Mouse (Mus musculus) embryonic facial prominence, embryonic 10.5 days (tissue): Measurements from ENCODE around the gene Rasl10a. TPM values are rescaled to one million over a fixed set of nuclear protein-coding genes. Genes with fewer than 3 reads are reported as not detected.

Experiments
- DNase-seq: peaks from one replicate; pipeline ENCODE4 v3.0.0-alpha.2; 2017; ENCODE audit warnings: low spot score
- H3K27ac ChIP-seq: fragments of 300-500 bp; sonication (generic); replicated peaks from 2 replicates; pipeline ENCODE4 v1.5.1; 2016; ENCODE audit warnings: mild to moderate bottlenecking
- H3K27me3 ChIP-seq: fragments of 300-500 bp; sonication (generic); replicated peaks from 2 replicates; pipeline ENCODE4 v1.6.1; 2016; ENCODE audit warnings: low read depth, mild to moderate bottlenecking; ENCODE audit not compliant: poor library complexity, severe bottlenecking
- H3K36me3 ChIP-seq: fragments of 300-500 bp; sonication (generic); replicated peaks from 2 replicates; pipeline ENCODE4 v1.6.1; 2016; ENCODE audit warnings: mild to moderate bottlenecking, moderate library complexity
- H3K4me1 ChIP-seq: fragments of 300-500 bp; sonication (generic); 2 replicates; pipeline ENCODE4 v1.6.1; 2016
- H3K4me3 ChIP-seq: fragments of 300-500 bp; sonication (generic); 2 replicates; pipeline ENCODE4 v1.5.1; 2016; ENCODE audit warnings: mild to moderate bottlenecking, moderate library complexity
- H3K9me3 ChIP-seq: fragments of 300-500 bp; sonication (generic); 2 replicates; pipeline ENCODE4 v1.6.1; 2016; ENCODE audit warnings: mild to moderate bottlenecking
- WGBS: fragments of 180-500 bp; shearing (Covaris S2); methylation state at CpG from one replicate; pipeline ENCODE4 v1.1.7; 2016; 5-methylcytosine and 5-hydroxymethylcytosine counted together
- polyA plus RNA-seq: library from polyadenylated mRNA; unstranded; fragments of >200 nt; fragmentation: Nextera tagmentation; extraction: Ambion mirVana; gene quantifications from 2 replicates; pipeline ENCODE4 v1.2.1, GENCODE M21; 2016

The Rasl10a gene
- polyA plus RNA-seq, 1 experiment from 2014 or later: 0.56 TPM

DNA sequence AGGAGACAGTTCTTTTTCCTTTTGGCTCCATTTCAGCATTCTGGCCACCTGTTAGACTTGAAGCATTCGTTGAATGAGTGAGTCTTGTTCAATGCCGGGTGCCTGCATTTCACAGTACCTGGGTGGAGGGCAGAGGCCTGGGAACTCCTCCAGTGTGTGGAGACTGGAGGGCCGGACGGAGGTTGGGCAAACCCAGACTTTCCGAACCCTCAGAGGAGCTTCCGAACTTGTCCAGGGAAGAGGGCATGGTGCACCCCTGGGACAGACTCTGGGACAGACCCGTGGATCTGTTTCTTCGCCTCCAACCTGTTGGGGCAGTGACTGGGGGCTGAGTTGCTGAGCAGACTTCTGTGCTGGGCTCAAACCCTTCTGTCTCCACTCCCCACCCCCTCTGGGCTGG, 864 bp upstream of the Rasl10a start:
- Histone ChIP-seq H3K4me1 (peaks cover 67% of the 10 kb centered on the region), H3K4me3 (no peak overlapping the region; the same call in 1 of the 2 replicates), H3K9me3 (no peaks in the 10 kb centered on the region), H3K27ac (no peak overlapping the region), H3K27me3 (peaks cover 81% of the 10 kb centered on the region), H3K36me3 (peaks cover 5% of the 10 kb centered on the region; the same call in 1 of the 2 replicates)
- WGBS: 50% methylated on average over 8 of the region's 8 CpGs
- DNase-seq: no peak

DNA sequence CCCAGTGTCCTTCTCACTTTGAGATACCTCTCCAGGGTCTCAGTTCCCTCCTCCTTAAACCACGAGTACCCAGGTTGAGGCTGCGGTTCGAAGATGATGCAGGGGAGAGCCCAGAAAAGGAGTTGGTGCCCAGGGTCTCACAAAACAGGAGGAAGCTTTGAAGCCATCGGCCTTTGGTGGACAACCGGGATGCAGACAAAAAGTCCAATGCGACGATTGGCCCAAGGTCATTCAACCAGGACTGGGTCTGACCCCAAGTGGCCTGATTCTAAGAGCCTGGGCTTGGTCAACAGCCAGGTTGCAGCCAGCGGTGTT, 430 bp upstream of the Rasl10a start:
- Histone ChIP-seq H3K36me3 (peaks cover 5% of the 10 kb centered on the region; the same call in 1 of the 2 replicates), H3K27ac (0 out of 2 replicates have a peak overlapping the region, but pooled peaks have one; percentile 48), H3K4me3 (peak overlapping the region; percentile 62), H3K4me1 (peaks cover 71% of the 10 kb centered on the region), H3K27me3 (peaks cover 85% of the 10 kb centered on the region), H3K9me3 (no peaks in the 10 kb centered on the region)
- 15% methylated on average over 8 of the region's 8 CpGs for WGBS
- peak; percentile 35 for DNase-seq

DNA sequence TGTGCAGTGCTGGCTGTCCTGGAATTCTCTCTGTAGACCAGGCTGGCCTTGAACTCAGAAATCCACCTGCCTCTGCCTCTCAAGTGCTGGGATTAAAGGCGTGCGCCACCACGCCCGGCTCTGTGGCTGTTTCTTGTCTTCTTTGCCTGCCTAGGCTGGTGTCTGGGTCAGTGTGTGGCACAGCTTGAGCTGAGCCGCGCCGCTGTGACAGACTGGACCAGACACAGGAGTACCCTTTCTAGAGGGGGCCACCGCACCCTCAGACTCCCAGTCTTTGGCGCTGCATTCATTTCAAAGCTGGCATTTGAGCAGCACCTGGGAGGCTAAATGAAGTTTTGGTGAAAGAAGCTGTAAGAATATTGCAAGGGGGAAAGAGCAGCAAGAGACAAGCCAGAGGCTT, 855 bp downstream of the Rasl10a start:
- peaks cover 83% of the 10 kb centered on the region for H3K4me1 ChIP-seq
- H3K27ac ChIP-seq: no peak overlapping the region
- H3K36me3 ChIP-seq: peaks cover 11% of the 10 kb centered on the region; the same call in 1 of the 2 replicates
- peaks cover 98% of the 10 kb centered on the region for H3K27me3 ChIP-seq
- no peaks in the 10 kb centered on the region for H3K9me3 ChIP-seq
- no peak for DNase-seq
- WGBS: 31% methylated on average over 9 of the region's 9 CpGs
- peak overlapping the region; percentile 62; the same call in 1 of the 2 replicates for H3K4me3 ChIP-seq

DNA sequence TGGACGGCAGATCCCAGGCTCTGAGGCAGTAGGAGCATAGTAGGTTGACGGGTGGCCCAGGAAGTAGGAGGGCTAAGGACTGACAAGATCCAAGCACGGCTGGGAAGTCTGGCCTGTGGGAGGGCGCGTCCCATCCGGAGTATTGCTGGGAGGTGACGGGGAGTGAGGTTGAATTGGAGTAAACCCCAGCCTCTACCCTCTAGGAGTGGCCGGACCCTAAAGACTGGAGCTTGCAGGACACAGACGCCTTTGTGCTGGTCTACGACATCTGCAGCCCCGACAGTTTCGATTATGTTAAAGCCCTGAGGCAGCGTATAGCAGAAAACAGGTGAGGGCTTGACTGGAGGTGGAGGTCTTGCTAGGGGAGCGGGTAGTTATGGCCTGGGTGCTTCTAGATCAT, 1.3 kb downstream of the Rasl10a start:
- Histone ChIP-seq H3K9me3 (no peaks in the 10 kb centered on the region), H3K27me3 (peaks cover 100% of the 10 kb centered on the region), H3K36me3 (peaks cover 11% of the 10 kb centered on the region; the same call in 1 of the 2 replicates), H3K4me3 (peak overlapping the region; percentile 2; the same call in 1 of the 2 replicates), H3K27ac (no peak overlapping the region), H3K4me1 (peaks cover 86% of the 10 kb centered on the region)
- peak; percentile 56 for DNase-seq
- 18% methylated on average over 14 of the region's 14 CpGs for WGBS

DNA sequence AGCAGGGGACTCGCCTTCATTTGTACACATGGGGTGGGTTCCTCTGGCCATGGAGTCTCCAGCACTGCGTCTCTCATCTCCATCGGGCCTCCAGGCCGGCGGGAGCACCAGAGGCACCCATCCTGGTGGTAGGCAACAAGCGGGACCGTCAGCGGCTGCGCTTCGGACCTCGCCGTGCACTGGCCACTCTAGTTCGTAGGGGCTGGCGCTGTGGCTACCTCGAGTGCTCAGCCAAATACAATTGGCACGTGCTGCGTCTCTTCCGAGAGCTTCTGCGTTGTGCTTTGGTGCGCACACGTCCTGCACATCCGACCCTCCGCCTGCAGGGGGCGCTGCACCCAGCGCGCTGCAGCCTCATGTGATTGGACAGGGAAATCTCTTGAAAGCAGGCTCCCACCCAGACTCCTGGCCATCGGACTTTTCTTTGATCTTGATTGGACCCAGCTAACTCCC, 1.8 kb downstream of the Rasl10a start:
- no peak overlapping the region for H3K27ac ChIP-seq
- DNase-seq: peak; percentile 72
- peaks cover 11% of the 10 kb centered on the region; the same call in 1 of the 2 replicates for H3K36me3 ChIP-seq
- 8% methylated on average over 27 of the region's 27 CpGs for WGBS
- H3K27me3 ChIP-seq: peaks cover 100% of the 10 kb centered on the region
- H3K4me3 ChIP-seq: peak overlapping the region; percentile 2; the same call in 1 of the 2 replicates
- H3K9me3 ChIP-seq: no peaks in the 10 kb centered on the region
- peaks cover 90% of the 10 kb centered on the region for H3K4me1 ChIP-seq

DNA sequence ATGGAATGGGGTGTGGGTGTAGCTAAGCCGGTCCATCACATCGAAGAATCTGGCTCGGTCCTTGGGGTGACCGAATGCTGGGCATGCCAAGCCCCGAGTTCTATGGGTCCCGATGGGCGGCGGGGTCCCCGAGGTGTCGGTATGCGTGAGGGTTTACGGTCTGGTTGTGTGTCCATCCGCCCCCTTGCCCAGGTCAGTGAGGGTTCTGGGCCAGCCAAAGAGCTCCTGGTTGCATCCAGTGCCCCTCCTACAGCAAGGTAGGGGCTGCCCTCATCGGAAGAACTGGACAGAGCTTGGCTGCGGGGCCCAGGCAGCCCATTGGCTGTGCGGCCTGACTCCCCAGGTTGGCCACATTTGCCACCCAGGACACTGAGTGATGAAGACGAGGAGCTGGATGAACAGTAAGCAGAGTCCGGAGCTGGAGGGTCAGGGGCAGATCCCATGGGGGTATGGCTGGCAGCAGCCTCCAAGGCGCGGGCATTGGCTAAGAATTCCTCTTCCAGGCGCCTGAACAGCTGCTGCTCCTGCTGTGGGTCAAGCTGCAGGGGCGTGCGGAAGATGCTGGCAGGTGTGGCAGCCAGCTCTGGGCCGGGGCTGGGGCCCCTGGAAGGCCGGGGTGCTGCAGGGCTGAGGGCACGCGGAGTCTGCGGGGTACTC, 3.0 kb downstream of the Rasl10a start:
- DNase-seq: peak; percentile 51
- Histone ChIP-seq H3K4me3 (peak overlapping the region; percentile 58), H3K27ac (peak overlapping the region; percentile 67; the same call in 1 of the 2 replicates), H3K4me1 (peaks cover 87% of the 10 kb centered on the region), H3K9me3 (no peaks in the 10 kb centered on the region), H3K27me3 (peaks cover 92% of the 10 kb centered on the region), H3K36me3 (peaks cover 11% of the 10 kb centered on the region; the same call in 1 of the 2 replicates)
- WGBS: 47% methylated on average over 28 of the region's 28 CpGs

DNA sequence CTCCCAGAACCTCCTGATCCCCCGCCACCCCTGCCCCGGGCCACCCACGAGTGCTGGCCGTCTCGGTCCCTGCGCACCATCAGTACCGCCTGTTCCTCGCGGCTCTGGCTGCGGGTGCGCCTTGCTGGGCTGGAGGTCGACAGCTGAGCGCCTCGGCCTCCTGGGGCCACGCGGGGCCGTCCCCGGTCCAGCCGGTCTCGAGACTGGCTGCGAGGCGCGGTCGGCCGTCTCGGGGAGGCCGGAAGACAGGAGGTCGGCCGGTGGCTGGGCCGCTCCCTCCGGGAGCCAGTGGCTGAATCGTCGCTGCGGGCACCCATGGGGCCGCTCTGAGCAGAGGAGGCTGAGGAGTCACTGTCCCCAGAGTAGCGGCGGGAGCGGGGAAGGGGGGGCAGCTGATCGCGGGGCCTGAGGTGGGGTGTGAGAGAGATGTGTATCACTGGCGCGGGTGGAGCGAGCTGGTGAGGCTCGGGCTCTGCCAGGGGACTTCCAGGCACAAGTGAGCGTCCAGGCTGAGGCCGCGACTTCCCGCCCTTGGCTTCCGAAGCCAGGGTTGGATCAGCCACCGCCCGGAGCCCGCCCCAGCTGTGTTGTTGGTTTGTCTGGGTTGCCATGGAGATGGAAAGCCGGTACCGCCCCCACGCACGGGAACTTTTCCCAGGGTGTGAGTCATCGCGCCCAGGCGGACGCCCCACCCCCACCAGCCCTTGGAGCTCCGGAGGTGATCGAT, 3.6 kb downstream of the Rasl10a start:
- DNase-seq: peak; percentile 88
- peak overlapping the region; percentile 67 for H3K27ac ChIP-seq
- H3K9me3 ChIP-seq: no peaks in the 10 kb centered on the region
- peaks cover 85% of the 10 kb centered on the region for H3K27me3 ChIP-seq
- peaks cover 11% of the 10 kb centered on the region; the same call in 1 of the 2 replicates for H3K36me3 ChIP-seq
- H3K4me3 ChIP-seq: peak overlapping the region; percentile 58
- H3K4me1 ChIP-seq: peaks cover 80% of the 10 kb centered on the region
- 1% methylated on average over 62 of the region's 62 CpGs for WGBS

DNA sequence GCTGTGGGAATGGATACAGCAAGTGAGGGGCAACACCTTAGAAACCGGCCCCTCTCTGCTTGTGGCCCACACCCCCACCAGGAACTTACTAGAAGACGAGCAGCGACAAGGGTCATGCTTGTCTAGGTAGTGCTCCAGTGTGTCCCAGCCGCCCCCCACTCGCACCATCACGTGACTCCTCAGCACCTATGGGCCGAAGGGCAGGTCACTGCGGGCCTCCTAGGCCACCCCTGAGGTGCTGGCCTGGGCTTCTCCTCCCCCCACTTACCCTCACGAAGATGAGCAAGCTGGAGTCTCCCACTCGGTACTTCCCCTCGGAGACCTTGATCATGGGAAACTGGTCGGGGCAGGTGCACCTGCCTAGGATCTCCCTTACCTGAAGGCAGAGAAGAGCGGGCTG, 4.4 kb downstream of the Rasl10a start:
- DNase-seq: no peak
- H3K27ac ChIP-seq: no peak overlapping the region; the same call in 1 of the 2 replicates

DNA sequence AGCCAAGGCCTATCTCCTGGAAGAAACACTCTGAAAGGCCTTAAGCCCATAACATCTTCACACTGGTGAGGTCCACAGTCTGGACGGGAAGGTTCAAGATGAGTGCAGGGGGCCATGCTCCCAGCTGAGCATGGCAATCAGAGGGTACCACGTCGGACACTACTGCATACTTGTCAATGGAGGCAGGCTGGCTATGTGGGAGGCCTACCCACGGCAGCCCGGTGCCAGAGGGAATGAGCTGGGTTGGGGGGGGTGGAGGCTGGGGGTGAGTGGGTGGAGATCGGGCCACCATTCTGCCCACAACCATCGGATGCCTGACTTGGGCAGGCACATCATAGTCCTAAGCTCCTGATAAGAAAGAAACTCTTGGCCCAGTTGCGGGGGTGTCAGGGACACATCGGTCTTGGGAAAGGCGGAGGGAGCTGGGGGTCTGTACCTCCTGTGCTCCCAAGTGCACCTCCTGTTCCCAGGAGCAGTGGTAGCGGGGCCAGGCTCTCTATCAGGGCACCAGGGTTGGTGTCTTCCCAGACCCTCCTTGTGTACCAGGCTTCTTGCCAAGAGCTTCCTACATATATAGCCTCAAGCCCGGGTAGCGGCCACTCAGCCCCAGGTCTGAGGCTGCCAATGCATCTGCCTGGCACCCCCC, 5.1 kb downstream of the Rasl10a start:
- Histone ChIP-seq H3K9me3 (no peaks in the 10 kb centered on the region), H3K27me3 (peaks cover 71% of the 10 kb centered on the region), H3K4me3 (peak overlapping the region; percentile 84; the same call in 1 of the 2 replicates), H3K36me3 (peaks cover 21% of the 10 kb centered on the region), H3K27ac (no peak overlapping the region), H3K4me1 (peaks cover 66% of the 10 kb centered on the region)
- no peak for DNase-seq
- 63% methylated on average over 13 of the region's 13 CpGs for WGBS

More for the DNA sequence above, 4.4 kb downstream of the Rasl10a start:
- H3K9me3 ChIP-seq: no peaks in the 10 kb centered on the region
- peaks cover 78% of the 10 kb centered on the region for H3K27me3 ChIP-seq
- 9% methylated on average over 13 of the region's 13 CpGs for WGBS
- H3K4me1 ChIP-seq: peaks cover 72% of the 10 kb centered on the region
- H3K4me3 ChIP-seq: peak overlapping the region; percentile 58
- peaks cover 14% of the 10 kb centered on the region for H3K36me3 ChIP-seq

DNA sequence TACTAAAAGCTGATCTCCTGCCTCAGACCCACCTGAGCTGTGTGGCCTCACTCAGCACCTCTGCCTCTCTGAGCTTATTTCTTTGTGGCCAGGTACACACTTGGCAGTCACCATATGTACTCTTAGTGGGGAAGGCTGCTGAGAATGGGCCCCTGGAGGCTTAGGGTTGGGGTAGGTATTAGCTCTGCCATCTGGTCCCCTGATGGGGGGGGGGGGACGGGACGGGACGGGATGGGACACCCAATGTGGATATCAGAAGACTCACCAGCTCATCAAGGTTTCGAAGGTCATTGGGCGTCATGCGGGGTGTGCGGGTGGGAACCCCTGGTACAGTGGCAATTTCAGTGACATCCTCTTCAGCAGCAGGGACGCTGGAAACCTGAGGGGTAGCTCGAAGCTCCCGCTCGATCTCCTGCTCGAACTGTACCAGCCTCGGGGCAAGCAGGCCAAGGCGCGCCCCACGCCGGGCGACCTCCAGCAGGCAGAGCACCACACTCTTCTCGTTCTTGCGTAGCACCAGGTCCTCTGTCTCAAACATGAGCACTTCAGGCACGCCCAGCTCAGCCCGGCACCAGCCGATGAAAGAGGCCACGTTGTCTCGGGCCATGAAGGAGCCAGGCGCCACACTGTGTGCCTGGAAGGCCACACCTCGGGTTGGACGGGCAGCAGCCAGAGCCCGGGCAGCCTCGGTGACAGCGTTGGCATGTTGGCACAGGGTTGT, 5.8 kb downstream of the Rasl10a start:
- Histone ChIP-seq H3K27me3 (peaks cover 64% of the 10 kb centered on the region), H3K4me1 (peaks cover 58% of the 10 kb centered on the region), H3K4me3 (peak overlapping the region; percentile 84), H3K36me3 (peaks cover 28% of the 10 kb centered on the region), H3K9me3 (no peaks in the 10 kb centered on the region), H3K27ac (no peak overlapping the region)
- 50% methylated on average over 31 of the region's 31 CpGs for WGBS
- DNase-seq: no peak

DNA sequence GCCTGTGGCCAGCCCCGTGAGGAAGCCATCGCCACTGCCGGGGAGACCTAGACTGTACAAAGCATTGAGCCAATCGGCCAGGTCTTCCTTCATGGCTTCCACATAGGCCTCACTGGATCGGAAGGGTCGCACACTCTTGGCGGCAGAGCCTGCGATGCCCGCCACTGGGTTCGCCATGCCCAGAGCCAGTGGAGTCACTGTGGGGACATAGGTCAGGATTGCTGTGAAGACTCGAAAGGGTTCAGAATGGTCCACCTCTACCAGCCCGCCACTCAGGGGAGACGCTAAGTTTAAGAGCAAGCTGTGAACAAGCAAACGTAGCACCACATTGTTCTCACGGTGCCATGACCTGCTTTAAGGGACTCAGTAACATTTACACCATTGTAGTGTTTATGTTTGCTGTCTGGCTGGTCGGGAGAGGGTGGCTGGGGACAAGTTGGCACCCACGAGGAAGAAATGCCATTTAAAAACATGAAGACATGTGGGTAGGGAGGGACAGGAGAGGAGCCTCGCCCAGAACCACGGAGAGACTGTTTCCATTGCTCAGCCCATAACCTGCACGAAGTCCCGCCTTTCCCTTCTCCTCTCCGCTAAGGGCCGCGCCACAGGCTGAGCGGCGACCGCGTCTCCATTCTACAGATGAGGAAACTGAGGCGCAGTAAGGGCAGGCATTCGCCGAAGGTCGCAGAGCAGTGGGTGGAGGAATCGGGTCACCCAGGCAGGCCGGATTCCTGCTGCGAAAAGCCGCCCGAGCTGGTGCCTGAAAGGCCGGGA, 6.5 kb downstream of the Rasl10a start:
- Histone ChIP-seq H3K27ac (peak overlapping the region; percentile 87), H3K4me1 (peaks cover 51% of the 10 kb centered on the region)
- DNase-seq: no peak

More for the DNA sequence above, 6.5 kb downstream of the Rasl10a start:
- Histone ChIP-seq H3K27me3 (peaks cover 56% of the 10 kb centered on the region), H3K36me3 (peaks cover 35% of the 10 kb centered on the region), H3K9me3 (no peaks in the 10 kb centered on the region), H3K4me3 (peak overlapping the region; percentile 84)
- WGBS: 17% methylated on average over 38 of the region's 38 CpGs
